Mouse (Mus musculus): ENCODE results near the gene Mpv17l.

DNA sequence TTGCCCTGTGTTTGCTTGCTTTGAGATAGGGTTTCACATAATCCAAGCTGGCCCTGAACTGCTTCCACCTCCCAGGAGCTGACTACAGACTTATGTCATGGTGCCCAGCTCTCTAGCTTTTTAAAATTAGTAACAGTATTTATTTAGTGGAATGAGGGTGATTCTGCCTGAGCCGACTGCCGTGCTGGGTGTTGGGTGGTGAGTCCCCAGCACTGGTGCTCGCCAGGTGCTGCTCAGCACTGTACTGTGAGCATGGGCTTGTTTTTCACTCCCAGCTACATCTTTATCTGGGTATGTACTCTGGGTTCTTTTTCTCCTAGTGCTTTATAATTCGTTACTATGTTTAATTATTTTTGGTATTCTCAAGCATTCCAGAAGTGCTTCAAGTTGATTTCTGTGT, 42.2 kb downstream of the Mpv17l start:
- TF ChIP-seq CTCF (IDR thresholded peaks at IDR 0.05; ENCODE audit: borderline replicate concordance, extremely low read depth, insufficient read depth, insufficient read length) (no peak), POLR2A (IDR thresholded peaks at IDR 0.05; ENCODE audit: borderline replicate concordance, extremely low read depth, insufficient read depth, insufficient read length, poor library complexity, severe bottlenecking) (no peak)

Measured in brain, embryonic 14.5 days (tissue).